8 mouse cellular contexts compared by ENCODE assay signal in the genomic region with DNA sequence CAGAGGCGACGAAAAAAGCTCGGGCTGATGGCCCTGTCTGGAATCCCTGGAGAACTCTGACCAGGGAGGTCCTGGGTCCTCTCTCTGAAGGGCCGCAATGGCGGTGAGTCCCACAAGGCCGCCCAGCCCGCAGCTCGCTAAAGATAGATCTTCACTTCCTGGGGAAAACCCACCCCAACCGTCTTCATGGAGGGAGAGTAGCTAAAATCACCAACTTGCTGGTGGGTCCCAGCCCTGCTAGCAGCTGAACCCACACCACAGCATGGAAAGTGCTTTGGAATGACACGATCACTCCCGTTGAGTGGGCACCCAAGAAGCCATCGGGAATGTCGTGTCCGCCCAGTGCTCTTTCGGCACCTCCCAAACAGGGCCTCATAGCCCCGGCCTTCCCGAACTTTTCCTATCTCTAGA. TPM values are rescaled to one million over a fixed set of nuclear protein-coding genes. Genes with fewer than 3 reads are reported as not detected.
DNase-seq lines count a peak whose midpoint lies in the region; ATAC-seq lines count a peak whose summit lies in the region.

No protein-coding gene starts in this region.

- WGBS in liver, embryonic 11.5 days = 52% methylated on average over 17 of the region's 17 CpGs

- no peaks in the 10 kb centered on the region for H3K27me3 ChIP-seq in liver, embryonic 11.5 days (replicated peaks; ENCODE audit: control insufficient read depth, insufficient read depth, low read length)

- DNase-seq in cerebellum, adult 9-11 months = peak; percentile 56
- DNase-seq in cerebellum, adult 11 months = no peak
- DNase-seq in spleen, postnatal 36 days (ENCODE audit: low spot score in 2 of 2) = peak; percentile 42 to 58
- DNase-seq in spleen, adult 12 weeks (ENCODE audit: low spot score) = no peak
- DNase-seq in liver, embryonic 11.5 days (ENCODE audit: low spot score) = peak; percentile 36
- peak; percentile 19 for DNase-seq in thymus, postnatal 0 days (ENCODE audit: low spot score)
- DNase-seq in natural killer cell, adult 2 months (ENCODE audit: low spot score in 2 of 2) = no peak

- ATAC-seq in liver, embryonic 11.5 days (replicated peaks; ENCODE audit: low FRiP score) = no peak
- no peak for ATAC-seq in granulocyte monocyte progenitor cell, adult 5-6 weeks (replicated peaks; ENCODE audit: poor library complexity, severe bottlenecking)

- H3K4me3 ChIP-seq in liver, embryonic 11.5 days (ENCODE audit: low read depth, low read length) = peak overlapping the region; percentile 78

- H3K9ac ChIP-seq in liver, embryonic 11.5 days (ENCODE audit: low read depth, low read length) = peak overlapping the region; percentile 85

- peaks cover 39% of the 10 kb centered on the region for H3K36me3 ChIP-seq in liver, embryonic 11.5 days (ENCODE audit: control insufficient read depth, insufficient read depth, low read length)

- H3K27ac ChIP-seq in liver, embryonic 11.5 days (ENCODE audit: low read depth, low read length) = peak overlapping the region; percentile 98

- peak overlapping the region; percentile 100 for H3K4me2 ChIP-seq in liver, embryonic 11.5 days

- peaks cover 47% of the 10 kb centered on the region for H3K4me1 ChIP-seq in liver, embryonic 11.5 days (replicated peaks; ENCODE audit: control insufficient read depth, insufficient read depth, low read length)

- no peaks in the 10 kb centered on the region for H3K9me3 ChIP-seq in liver, embryonic 11.5 days (ENCODE audit: control insufficient read depth, low read length)

RNA-seq across cellular contexts. Expression of a gene that starts 1.2 kb away (rescaled TPM):
- 102 and 106 TPM in 2 replicates for polyA plus RNA-seq in liver, embryonic 11.5 days (2014; fragmentation: Nextera tagmentation; extraction: Ambion mirVana)
- 115 and 120 TPM in 2 replicates for polyA plus RNA-seq in thymus, postnatal 0 days (2015; fragmentation: Nextera tagmentation; extraction: Ambion mirVana)
- total RNA-seq in granulocyte monocyte progenitor cell, adult 5-6 weeks (2014; fragmentation: Nextera tagmentation) = 91.3 and 111 TPM in 2 replicates
- 38.1 and 45.2 TPM in 2 replicates for total RNA-seq in granulocyte monocyte progenitor cell, adult 5-6 weeks (2017)

RNA-seq across cellular contexts. Expression of a gene that starts 1.3 kb away (rescaled TPM):
- polyA plus RNA-seq in liver, embryonic 11.5 days (2014; fragmentation: Nextera tagmentation; extraction: Ambion mirVana) = 45.9 and 46.2 TPM in 2 replicates
- polyA plus RNA-seq in thymus, postnatal 0 days (2015; fragmentation: Nextera tagmentation; extraction: Ambion mirVana) = 96.1 and 101 TPM in 2 replicates
- total RNA-seq in granulocyte monocyte progenitor cell, adult 5-6 weeks (2014; fragmentation: Nextera tagmentation) = 39.4 and 44.0 TPM in 2 replicates
- total RNA-seq in granulocyte monocyte progenitor cell, adult 5-6 weeks (2017) = 17.3 and 17.8 TPM in 2 replicates

RNA-seq across cellular contexts. Expression of a gene that starts 8.4 kb away (rescaled TPM):
- polyA plus RNA-seq in liver, embryonic 11.5 days (2014; fragmentation: Nextera tagmentation; extraction: Ambion mirVana) = 285 and 298 TPM in 2 replicates
- polyA plus RNA-seq in thymus, postnatal 0 days (2015; fragmentation: Nextera tagmentation; extraction: Ambion mirVana) = 161 and 172 TPM in 2 replicates
- 294 and 388 TPM in 2 replicates for total RNA-seq in granulocyte monocyte progenitor cell, adult 5-6 weeks (2014; fragmentation: Nextera tagmentation)
- total RNA-seq in granulocyte monocyte progenitor cell, adult 5-6 weeks (2017) = 284 and 334 TPM in 2 replicates

RNA-seq across cellular contexts. Expression of a gene that starts 10.0 kb away (rescaled TPM):
- polyA plus RNA-seq in liver, embryonic 11.5 days (2014; fragmentation: Nextera tagmentation; extraction: Ambion mirVana) = 51.8 and 54.0 TPM in 2 replicates
- 44.3 and 47.0 TPM in 2 replicates for polyA plus RNA-seq in thymus, postnatal 0 days (2015; fragmentation: Nextera tagmentation; extraction: Ambion mirVana)
- 18.1 and 19.3 TPM in 2 replicates for total RNA-seq in granulocyte monocyte progenitor cell, adult 5-6 weeks (2014; fragmentation: Nextera tagmentation)
- 14.7 and 18.0 TPM in 2 replicates for total RNA-seq in granulocyte monocyte progenitor cell, adult 5-6 weeks (2017)

RNA-seq across cellular contexts. Expression of a gene that starts 29.0 kb away (rescaled TPM):
- polyA plus RNA-seq in liver, embryonic 11.5 days (2014; fragmentation: Nextera tagmentation; extraction: Ambion mirVana) = 2.1 and 2.5 TPM in 2 replicates
- 3.5 and 3.7 TPM in 2 replicates for polyA plus RNA-seq in thymus, postnatal 0 days (2015; fragmentation: Nextera tagmentation; extraction: Ambion mirVana)
- 2.0 and 2.3 TPM in 2 replicates for total RNA-seq in granulocyte monocyte progenitor cell, adult 5-6 weeks (2014; fragmentation: Nextera tagmentation)
- 0.43 TPM in 1 of 2 replicates, not detected in the other for total RNA-seq in granulocyte monocyte progenitor cell, adult 5-6 weeks (2017)

Comparison
In these comparisons a context has a peak if more than half of its experiments do, and no peak if none do; other contexts are left out.
1. DNase-seq: peak in cerebellum, adult 9-11 months (single experiment), spleen, postnatal 36 days (2 of 2), liver, embryonic 11.5 days (single experiment) and thymus, postnatal 0 days (single experiment); none in cerebellum, adult 11 months (single experiment), spleen, adult 12 weeks (single experiment) and natural killer cell, adult 2 months (0 of 2).